Mouse (Mus musculus) heart, postnatal 0 days (tissue): ENCODE measurements around the gene Fads2.

Experiments
- CTCF ChIP-seq: IDR thresholded peaks from 2 replicates; pipeline ENCODE4 v1.5.1; 2016; ENCODE audit warnings: antibody characterized with exemption, control low read depth, low read depth
- EP300 ChIP-seq: IDR thresholded peaks from 2 replicates; pipeline ENCODE4 v1.6.1; 2016; ENCODE audit warnings: antibody characterized with exemption, low read depth

- TF ChIP-seq CTCF = peak; percentile 67
- TF ChIP-seq EP300 = no peak; the same call in 1 of the 2 replicates
Measured at GRCm38 (mm10) chr19:10022414-10023303, 78.9 kb downstream of the Fads2 start.
